Mouse (Mus musculus) erythroblast, embryonic 14.5 days (primary cell): ENCODE results near the gene Gas7.

Experiments
- GATA1 ChIP-seq: IDR thresholded peaks from 2 replicates; pipeline ENCODE4 v1.6.1; 2012; ENCODE audit warnings: low read length, inconsistent platforms, mixed read lengths
- TAL1 ChIP-seq: IDR thresholded peaks from 3 replicates; pipeline ENCODE4 v1.6.1; 2012; ENCODE audit warnings: low read length, inconsistent platforms, mixed read lengths

DNA sequence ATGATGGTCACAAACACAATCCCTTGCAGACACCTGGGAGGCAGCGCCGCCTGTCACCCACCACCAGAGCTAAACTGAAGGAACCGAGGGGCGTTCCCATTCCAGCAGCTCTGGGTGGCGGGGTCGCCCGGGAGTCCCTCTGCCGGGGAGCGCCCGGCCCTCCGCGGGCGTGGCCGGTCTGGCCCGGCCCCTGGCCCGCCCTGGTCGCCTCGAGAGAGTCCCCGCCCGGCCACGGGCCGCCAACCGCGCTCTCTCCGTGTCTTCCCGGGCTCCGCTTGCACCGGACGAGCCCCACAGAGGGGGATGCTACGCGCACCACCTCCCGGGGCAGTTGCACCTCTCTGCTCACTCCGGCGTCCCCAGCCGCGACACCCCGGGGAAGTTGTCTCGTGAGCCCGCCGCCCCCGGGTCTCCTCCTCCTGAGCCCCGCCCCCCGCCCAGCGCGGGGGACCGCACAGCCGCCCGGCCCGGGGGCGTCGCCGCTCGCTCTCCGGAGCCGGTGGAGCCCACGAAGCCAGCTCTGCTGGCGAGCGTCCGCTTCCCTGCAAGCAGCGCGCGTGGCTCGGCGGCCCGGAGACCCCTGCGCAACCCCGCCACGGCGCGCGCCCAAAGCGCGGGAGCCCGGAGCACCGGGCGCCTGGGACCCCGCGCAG is at the start of gene Gas7:
- no peak for TF ChIP-seq TAL1
- no peak for TF ChIP-seq GATA1
